ENCODE assay signal across 25 mouse cellular contexts in genomic region chr1:157709117-157709516, GRCm38 (mm10).
DNase-seq lines count a peak whose midpoint lies in the region; ATAC-seq and TF ChIP-seq lines count a peak whose summit lies in the region.
"Had no signal": no experiment of that assay in that cellular context is flagged by ENCODE, and none has a peak within 500 bp of the region (broad histone marks: within the 10 kb centered on the region; RNA-seq: fewer than 3 reads in every experiment).

No protein-coding gene starts in this region.

- ATAC-seq in forebrain, postnatal 0 days = peak; percentile 59; the same call in 1 of the 2 replicates
- no peak for ATAC-seq in forebrain, embryonic 12.5 days (ENCODE audit: low FRiP score)
- peak; percentile 82; the same call in 1 of the 2 replicates for ATAC-seq in hindbrain, embryonic 15.5 days (ENCODE audit: low FRiP score, low read depth)
- ATAC-seq: activated CD4-positive, CD25-positive, alpha-beta regulatory T cell, adult 4 months; forebrain, embryonic 16.5 days; intestine, postnatal 0 days; midbrain, embryonic 15.5 days had no signal

- no peaks in the 10 kb centered on the region for H3K9me3 ChIP-seq in forebrain, postnatal 0 days (ENCODE audit: low read length)
- H3K9me3 ChIP-seq in forebrain, embryonic 12.5 days = no peaks in the 10 kb centered on the region
- H3K9me3 ChIP-seq in hindbrain, embryonic 15.5 days = no peaks in the 10 kb centered on the region
- H3K9me3 ChIP-seq in hindbrain, embryonic 10.5 days = no peaks in the 10 kb centered on the region
- H3K9me3 ChIP-seq: limb, embryonic 12.5 days; liver, embryonic 15.5 days; midbrain, embryonic 15.5 days; neural tube, embryonic 12.5 days had no signal

- no peak overlapping the region for H3K4me3 ChIP-seq in forebrain, postnatal 0 days (ENCODE audit: low read depth, low read length)
- H3K4me3 ChIP-seq in forebrain, embryonic 12.5 days (replicated peaks) = no peak overlapping the region
- no peak overlapping the region for H3K4me3 ChIP-seq in hindbrain, embryonic 15.5 days
- no peak overlapping the region for H3K4me3 ChIP-seq in hindbrain, embryonic 10.5 days
- H3K4me3 ChIP-seq: limb, embryonic 12.5 days; liver, embryonic 15.5 days; midbrain, embryonic 15.5 days; neural tube, embryonic 12.5 days had no signal

- no peak for DNase-seq in forebrain, postnatal 0 days
- no peak for DNase-seq in hindbrain, embryonic 10.5 days (ENCODE audit: low spot score)
- peak; percentile 31 for DNase-seq in 3134 (ENCODE audit: extremely low read depth, insufficient read length, low spot score)
- peak; percentile 35 for DNase-seq in brain, embryonic 14.5 days (ENCODE audit: low read depth)
- DNase-seq in layer of hippocampus, postnatal 10 days (ENCODE audit: low spot score in 2 of 2) = no peak
- DNase-seq: adrenal gland, adult 2 months; cerebellum, adult 9-10 months; heart, postnatal 36 days; kidney, adult 9 months; kidney, postnatal 10 days; lung, embryonic 14.5 days; lung, postnatal 14 days; right cerebral cortex, adult 18-20 months; thymus, postnatal 4 days had no signal

- H3K4me2 ChIP-seq in forebrain, postnatal 0 days (ENCODE audit: low read depth) = no peak overlapping the region
- no peak overlapping the region for H3K4me2 ChIP-seq in forebrain, embryonic 12.5 days
- H3K4me2 ChIP-seq in hindbrain, embryonic 15.5 days = no peak overlapping the region
- H3K4me2 ChIP-seq: heart, embryonic 11.5 days; limb, embryonic 12.5 days; liver, embryonic 15.5 days; lung, embryonic 14.5 days; midbrain, embryonic 15.5 days; neural tube, embryonic 12.5 days had no signal

- no peaks in the 10 kb centered on the region for H3K27me3 ChIP-seq in forebrain, postnatal 0 days (ENCODE audit: insufficient read depth, low read length)
- no peaks in the 10 kb centered on the region for H3K27me3 ChIP-seq in forebrain, embryonic 12.5 days
- no peaks in the 10 kb centered on the region for H3K27me3 ChIP-seq in hindbrain, embryonic 15.5 days
- H3K27me3 ChIP-seq in hindbrain, embryonic 10.5 days (ENCODE audit: insufficient read depth, poor library complexity, severe bottlenecking) = no peaks in the 10 kb centered on the region
- H3K27me3 ChIP-seq: CH12.LX; limb, embryonic 12.5 days; liver, embryonic 15.5 days; midbrain, embryonic 15.5 days; neural tube, embryonic 12.5 days had no signal

- H3K9ac ChIP-seq in forebrain, postnatal 0 days = no peak overlapping the region
- H3K9ac ChIP-seq in forebrain, embryonic 12.5 days = no peak overlapping the region
- no peak overlapping the region for H3K9ac ChIP-seq in hindbrain, embryonic 15.5 days
- H3K9ac ChIP-seq: limb, embryonic 12.5 days; liver, embryonic 15.5 days; lung, embryonic 14.5 days; midbrain, embryonic 15.5 days; neural tube, embryonic 12.5 days had no signal

- no peak overlapping the region for H3K27ac ChIP-seq in forebrain, postnatal 0 days (ENCODE audit: low read depth, low read length)
- no peak overlapping the region for H3K27ac ChIP-seq in forebrain, embryonic 12.5 days
- no peak overlapping the region for H3K27ac ChIP-seq in hindbrain, embryonic 15.5 days (replicated peaks)
- no peak overlapping the region for H3K27ac ChIP-seq in hindbrain, embryonic 10.5 days
- H3K27ac ChIP-seq: limb, embryonic 12.5 days; liver, embryonic 15.5 days; midbrain, embryonic 15.5 days; neural tube, embryonic 12.5 days had no signal

- no peak for TF ChIP-seq CTCF in forebrain, postnatal 0 days (IDR thresholded peaks at IDR 0.05; ENCODE audit: low read depth)
- no peak for TF ChIP-seq CTCF in brain, embryonic 14.5 days (IDR thresholded peaks at IDR 0.05; ENCODE audit: borderline replicate concordance, extremely low read depth, insufficient read depth, insufficient read length)

- TF ChIP-seq POLR2A in brain, embryonic 14.5 days (IDR thresholded peaks at IDR 0.05; ENCODE audit: borderline replicate concordance, extremely low read depth, insufficient read depth, insufficient read length, poor library complexity, severe bottlenecking) = no peak

- WGBS in forebrain, postnatal 0 days = 71% methylated on average over 6 of the region's 6 CpGs
- 84% methylated on average over 6 of the region's 6 CpGs for WGBS in forebrain, embryonic 12.5 days
- 65% methylated on average over 6 of the region's 6 CpGs for WGBS in hindbrain, embryonic 15.5 days
- WGBS in hindbrain, embryonic 10.5 days = 84% methylated on average over 6 of the region's 6 CpGs

- H3K36me3 ChIP-seq in forebrain, postnatal 0 days (ENCODE audit: insufficient read depth) = no peaks in the 10 kb centered on the region
- H3K36me3 ChIP-seq in forebrain, embryonic 12.5 days (replicated peaks) = no peaks in the 10 kb centered on the region
- H3K36me3 ChIP-seq in hindbrain, embryonic 15.5 days = no peaks in the 10 kb centered on the region
- H3K36me3 ChIP-seq in hindbrain, embryonic 10.5 days = no peaks in the 10 kb centered on the region
- H3K36me3 ChIP-seq: limb, embryonic 12.5 days; liver, embryonic 15.5 days; midbrain, embryonic 15.5 days; neural tube, embryonic 12.5 days had no signal

- H3K4me1 ChIP-seq in forebrain, postnatal 0 days (ENCODE audit: insufficient read depth) = no peaks in the 10 kb centered on the region
- peaks cover 6% of the 10 kb centered on the region; the same call in 1 of the 2 replicates for H3K4me1 ChIP-seq in forebrain, embryonic 12.5 days
- H3K4me1 ChIP-seq in hindbrain, embryonic 15.5 days (replicated peaks) = no peaks in the 10 kb centered on the region
- H3K4me1 ChIP-seq in hindbrain, embryonic 10.5 days (replicated peaks) = peaks cover 26% of the 10 kb centered on the region
- H3K4me1 ChIP-seq: limb, embryonic 12.5 days; midbrain, embryonic 15.5 days had no signal

Comparison
In these comparisons a context has a peak if more than half of its experiments do, and no peak if none do; other contexts are left out.
1. DNase-seq: peak in 3134 (single experiment) and brain, embryonic 14.5 days (single experiment); none in forebrain, postnatal 0 days (single experiment), hindbrain, embryonic 10.5 days (single experiment) and layer of hippocampus, postnatal 10 days (0 of 2).